Comparison of ENCODE assay signal across 15 mouse cellular contexts in genomic region chr9:74960630-74961029, GRCm38 (mm10). TPM values are rescaled to one million over a fixed set of nuclear protein-coding genes. Genes with fewer than 3 reads are reported as not detected.
A peak's percentile ranks its signal among the peaks of the same experiment; 100 is the strongest.
DNase-seq lines count a peak whose midpoint lies in the region; ATAC-seq and TF ChIP-seq lines count a peak whose summit lies in the region.
"Had no signal": no experiment of that assay in that cellular context is flagged by ENCODE, and none has a peak within 500 bp of the region (broad histone marks: within the 10 kb centered on the region; RNA-seq: fewer than 3 reads in every experiment).

No protein-coding gene starts in this region.

- 0 out of 2 replicates have a peak overlapping the region, but pooled peaks have one; percentile 23 for H3K27ac ChIP-seq in heart, embryonic 12.5 days (ENCODE audit: poor library complexity, severe bottlenecking)
- peak overlapping the region; percentile 75 for H3K27ac ChIP-seq in midbrain, embryonic 12.5 days (replicated peaks)
- H3K27ac ChIP-seq in thymus, adult 2 months (ENCODE audit: control insufficient read depth, insufficient read depth, low read length), result no peak overlapping the region
- H3K27ac ChIP-seq: embryonic facial prominence, embryonic 15.5 days had no signal

- no peaks in the 10 kb centered on the region; the same call in 1 of the 2 replicates for H3K9me3 ChIP-seq in heart, embryonic 12.5 days (replicated peaks)
- H3K9me3 ChIP-seq in midbrain, embryonic 12.5 days, result no peaks in the 10 kb centered on the region
- H3K9me3 ChIP-seq: embryonic facial prominence, embryonic 15.5 days had no signal

- 40% methylated on average over 6 of the region's 6 CpGs for WGBS in heart, embryonic 12.5 days
- WGBS in midbrain, embryonic 12.5 days, result 35% methylated on average over 6 of the region's 6 CpGs
- WGBS in thymus, adult 2 months, result 85% methylated on average over 6 of the region's 6 CpGs

- peak overlapping the region; percentile 43 for H3K4me2 ChIP-seq in heart, embryonic 12.5 days
- peak overlapping the region; percentile 29; the same call in 1 of the 2 replicates for H3K4me2 ChIP-seq in midbrain, embryonic 12.5 days (replicated peaks)
- H3K4me2 ChIP-seq: embryonic facial prominence, embryonic 15.5 days; liver, embryonic 11.5 days had no signal

- no peak overlapping the region for H3K9ac ChIP-seq in heart, embryonic 12.5 days
- H3K9ac ChIP-seq in midbrain, embryonic 12.5 days (replicated peaks), result no peak overlapping the region
- H3K9ac ChIP-seq: embryonic facial prominence, embryonic 15.5 days had no signal

- no peak overlapping the region for H3K4me3 ChIP-seq in heart, embryonic 12.5 days
- no peak overlapping the region for H3K4me3 ChIP-seq in midbrain, embryonic 12.5 days
- no peak overlapping the region for H3K4me3 ChIP-seq in thymus, adult 2 months (ENCODE audit: control insufficient read depth, insufficient read depth, low read length)
- H3K4me3 ChIP-seq: embryonic facial prominence, embryonic 15.5 days; megakaryocyte, embryonic 14.5 days had no signal

- H3K27me3 ChIP-seq in heart, embryonic 12.5 days (replicated peaks), result no peaks in the 10 kb centered on the region
- H3K27me3 ChIP-seq in midbrain, embryonic 12.5 days, result no peaks in the 10 kb centered on the region
- H3K27me3 ChIP-seq in thymus, adult 2 months (ENCODE audit: control insufficient read depth, insufficient read depth, low read length), result no peaks in the 10 kb centered on the region
- H3K27me3 ChIP-seq: embryonic facial prominence, embryonic 15.5 days; megakaryocyte, embryonic 14.5 days had no signal

- no peak for ATAC-seq in heart, embryonic 12.5 days (ENCODE audit: insufficient number of reproducible peaks, low FRiP score)
- ATAC-seq in midbrain, embryonic 12.5 days (ENCODE audit: low FRiP score, low read depth), result peak; percentile 23

- H3K4me1 ChIP-seq in heart, embryonic 12.5 days (replicated peaks), result peaks cover 12% of the 10 kb centered on the region
- H3K4me1 ChIP-seq in midbrain, embryonic 12.5 days, result peaks cover 20% of the 10 kb centered on the region
- no peaks in the 10 kb centered on the region; the same call in 1 of the 2 replicates for H3K4me1 ChIP-seq in thymus, adult 2 months (replicated peaks; ENCODE audit: control insufficient read depth, insufficient read depth, low read length)
- H3K4me1 ChIP-seq: embryonic facial prominence, embryonic 15.5 days had no signal

- no peak for TF ChIP-seq POLR2A in thymus, adult 2 months (IDR thresholded peaks at IDR 0.05; ENCODE audit: control insufficient read depth, extremely low read depth, insufficient read depth, low read length, poor library complexity)

- no peak for DNase-seq in heart, adult 8-10 months (ENCODE audit: low spot score)
- peak; percentile 25 for DNase-seq in retina, embryonic 14.5 days (ENCODE audit: low spot score)
- DNase-seq in retina, postnatal 1 day, result no peak
- no peak for DNase-seq in thymus, postnatal 10 days (ENCODE audit: low spot score in 2 of 2)
- no peak for DNase-seq in right cerebral cortex, postnatal 14 days
- DNase-seq in thymus, adult 2 months, result no peak
- DNase-seq: adrenal gland, adult 8-10 months; kidney, adult 8-10 months; layer of hippocampus, postnatal 36 days; thymus, postnatal 36 days had no signal

- TF ChIP-seq CTCF in thymus, adult 2 months (IDR thresholded peaks at IDR 0.05; ENCODE audit: borderline replicate concordance, control insufficient read depth, extremely low read depth, insufficient read depth, low read length, poor library complexity), result no peak

- H3K36me3 ChIP-seq in heart, embryonic 12.5 days, result peaks cover 7% of the 10 kb centered on the region
- H3K36me3 ChIP-seq in midbrain, embryonic 12.5 days, result peaks cover 5% of the 10 kb centered on the region
- peaks cover 11% of the 10 kb centered on the region; the same call in 1 of the 2 replicates for H3K36me3 ChIP-seq in thymus, adult 2 months (ENCODE audit: control insufficient read depth, insufficient read depth, low read length)

RNA-seq across cellular contexts. Expression of gene Fam214a, which starts 7.9 kb away (rescaled TPM):
- polyA plus RNA-seq in heart, embryonic 12.5 days (2016; fragmentation: Nextera tagmentation; extraction: Ambion mirVana), result 11.8 and 13.4 TPM in 2 replicates
- 10 to 100 TPM; 20.6 to 41.9 (median 32.7) TPM for total RNA-seq in heart, adult 8-10 months (2022)
- 31.3 and 31.9 TPM in 2 replicates for polyA plus RNA-seq in midbrain, embryonic 12.5 days (2016; fragmentation: Nextera tagmentation; extraction: Ambion mirVana)
- 12.9 and 13.6 TPM in 2 replicates for polyA plus RNA-seq in thymus, adult 2 months (2012; rRNA removed)
